Mouse (Mus musculus): ENCODE results near the gene Chst3. TPM values are rescaled to one million over a fixed set of nuclear protein-coding genes. Genes with fewer than 3 reads are reported as not detected.

The Chst3 gene
- total and polyA plus RNA-seq, 3 experiments, result 4.4 to 12.2 (median 7.5) TPM

GRCm38 (mm10) chr10:60199378-60199777, 19.7 kb downstream of the Chst3 start:
- H3K9me3 ChIP-seq (replicated peaks; ENCODE audit: low read length), result peaks cover 6% of the 10 kb centered on the region
- peaks cover 0 to 73% of the 10 kb centered on the region in 2 experiments for H3K36me3 ChIP-seq (replicated peaks in 1 of 2; ENCODE audit: control insufficient read depth in 1 of 2, insufficient read depth in 1 of 2, low read length in 1 of 2)
- no peak overlapping the region for H3K4me2 ChIP-seq (ENCODE audit: insufficient read depth, low read depth, poor library complexity, severe bottlenecking)
- H3K27ac ChIP-seq (ENCODE audit: insufficient read depth, low read depth), result no peak overlapping the region
- no peak for DNase-seq (ENCODE audit: extremely low read depth)
- no peak overlapping the region for H3K9ac ChIP-seq (ENCODE audit: insufficient read depth, low read depth)
- H3K79me2 ChIP-seq (replicated peaks; ENCODE audit: control insufficient read depth, extremely low read depth, insufficient read depth, poor library complexity, severe bottlenecking), result no peaks in the 10 kb centered on the region
- H3K27me3 ChIP-seq (replicated peaks), result no peaks in the 10 kb centered on the region
- dilution Hi-C loops (cut with MboI; ENCODE audit: extremely low pct_ligation_motif_present, extremely low pct_unique_long_range_greater_than_20kb, low sequenced_read_pairs), result no loop called here
- in situ Hi-C loops (cut with MboI; ENCODE audit: low pct_ligation_motif_present, low pct_unique_long_range_greater_than_20kb, low sequenced_read_pairs), result no loop called here
- TF ChIP-seq SIN3A (IDR thresholded peaks at IDR 0.05; ENCODE audit: low read length) (no peak), RAD21 (IDR thresholded peaks at IDR 0.05; ENCODE audit: low read depth, low read length) (no peak), ELF1 (IDR thresholded peaks at IDR 0.05; ENCODE audit: low read depth, low read length) (no peak), POLR2A (IDR thresholded peaks at IDR 0.05; ENCODE audit: low read depth, low read length) (no peak), MAX (IDR thresholded peaks at IDR 0.05; ENCODE audit: low read length) (no peak), NRF1 (IDR thresholded peaks at IDR 0.05; ENCODE audit: low read depth, low read length) (no peak), KAT2A (IDR thresholded peaks at IDR 0.05; ENCODE audit: insufficient replicate concordance, low read length) (no peak), USF1 (IDR thresholded peaks at IDR 0.05; ENCODE audit: low read depth, low read length) (no peak), TBP (conservative IDR thresholded peaks at IDR 0.05; ENCODE audit: low read depth, low read length) (no peak), MYC (IDR thresholded peaks at IDR 0.05; ENCODE audit: low read depth, low read length) (no peak), HCFC1 (IDR thresholded peaks at IDR 0.05; ENCODE audit: low read depth, low read length) (no peak), EP300 (IDR thresholded peaks at IDR 0.05; ENCODE audit: low read length) (no peak), CHD2 (IDR thresholded peaks at IDR 0.05; ENCODE audit: low read length) (no peak), MEF2A (IDR thresholded peaks at IDR 0.05; ENCODE audit: borderline replicate concordance, low read depth, low read length) (no peak)
- no peak overlapping the region for H3K4me3 ChIP-seq (replicated peaks in 1 of 3; ENCODE audit: low read depth in 2 of 3, low read length in 2 of 3, poor library complexity in 1 of 3)
- peaks cover 11 to 54% of the 10 kb centered on the region in 2 experiments for H3K4me1 ChIP-seq (ENCODE audit: control insufficient read depth in 1 of 2, insufficient read depth in 2 of 2)

- Histone ChIP-seq H3K36me3 (replicated peaks in 1 of 2; ENCODE audit: control insufficient read depth in 1 of 2, insufficient read depth in 1 of 2, low read length in 1 of 2) (peaks cover 0 to 63% of the 10 kb centered on the region in 2 experiments), H3K4me3 (replicated peaks in 1 of 3; ENCODE audit: low read depth in 2 of 3, low read length in 2 of 3, poor library complexity in 1 of 3) (no peak overlapping the region), H3K9ac (ENCODE audit: insufficient read depth, low read depth) (no peak overlapping the region), H3K27ac (ENCODE audit: insufficient read depth, low read depth) (no peak overlapping the region), H3K4me1 (ENCODE audit: control insufficient read depth in 1 of 2, insufficient read depth in 2 of 2) (peaks cover 16 to 58% of the 10 kb centered on the region in 2 experiments), H3K27me3 (replicated peaks) (no peaks in the 10 kb centered on the region), H3K9me3 (replicated peaks; ENCODE audit: low read length) (peaks cover 6% of the 10 kb centered on the region), H3K79me2 (replicated peaks; ENCODE audit: control insufficient read depth, extremely low read depth, insufficient read depth, poor library complexity, severe bottlenecking) (no peaks in the 10 kb centered on the region), H3K4me2 (ENCODE audit: insufficient read depth, low read depth, poor library complexity, severe bottlenecking) (no peak overlapping the region)
- in situ Hi-C loops (cut with MboI; ENCODE audit: low pct_ligation_motif_present, low pct_unique_long_range_greater_than_20kb, low sequenced_read_pairs) (no loop called here), dilution Hi-C loops (cut with MboI; ENCODE audit: extremely low pct_ligation_motif_present, extremely low pct_unique_long_range_greater_than_20kb, low sequenced_read_pairs) (no loop called here)
- DNase-seq (ENCODE audit: extremely low read depth), result no peak
- TF ChIP-seq UBTF (IDR thresholded peaks at IDR 0.05; ENCODE audit: low read depth, low read length), result no peak
- no peak for TF ChIP-seq MXI1 (IDR thresholded peaks at IDR 0.05; ENCODE audit: low read depth, low read length)
- no peak for TF ChIP-seq CTCF (conservative IDR thresholded peaks at IDR 0.05 in 1 of 2, IDR thresholded peaks at IDR 0.05 in 1 of 2; ENCODE audit: low read depth in 2 of 2, low read length in 2 of 2)
- no peak for TF ChIP-seq HCFC1 (IDR thresholded peaks at IDR 0.05; ENCODE audit: low read depth, low read length)
- no peak for TF ChIP-seq MAZ (IDR thresholded peaks at IDR 0.05; ENCODE audit: low read depth, low read length)
- no peak for TF ChIP-seq ETS1 (conservative IDR thresholded peaks at IDR 0.05; ENCODE audit: low read depth, low read length)
Observed at GRCm38 (mm10) chr10:60197406-60197821, 21.6 kb downstream of the Chst3 start.
